Mouse (Mus musculus): ENCODE measurements around the gene Tmem150c. TPM values are rescaled to one million over a fixed set of nuclear protein-coding genes. Genes with fewer than 3 reads are reported as not detected.

Gene Tmem150c
- total RNA-seq, 2 experiments from 2014 or later: 77.4 to 83.2 TPM

DNA sequence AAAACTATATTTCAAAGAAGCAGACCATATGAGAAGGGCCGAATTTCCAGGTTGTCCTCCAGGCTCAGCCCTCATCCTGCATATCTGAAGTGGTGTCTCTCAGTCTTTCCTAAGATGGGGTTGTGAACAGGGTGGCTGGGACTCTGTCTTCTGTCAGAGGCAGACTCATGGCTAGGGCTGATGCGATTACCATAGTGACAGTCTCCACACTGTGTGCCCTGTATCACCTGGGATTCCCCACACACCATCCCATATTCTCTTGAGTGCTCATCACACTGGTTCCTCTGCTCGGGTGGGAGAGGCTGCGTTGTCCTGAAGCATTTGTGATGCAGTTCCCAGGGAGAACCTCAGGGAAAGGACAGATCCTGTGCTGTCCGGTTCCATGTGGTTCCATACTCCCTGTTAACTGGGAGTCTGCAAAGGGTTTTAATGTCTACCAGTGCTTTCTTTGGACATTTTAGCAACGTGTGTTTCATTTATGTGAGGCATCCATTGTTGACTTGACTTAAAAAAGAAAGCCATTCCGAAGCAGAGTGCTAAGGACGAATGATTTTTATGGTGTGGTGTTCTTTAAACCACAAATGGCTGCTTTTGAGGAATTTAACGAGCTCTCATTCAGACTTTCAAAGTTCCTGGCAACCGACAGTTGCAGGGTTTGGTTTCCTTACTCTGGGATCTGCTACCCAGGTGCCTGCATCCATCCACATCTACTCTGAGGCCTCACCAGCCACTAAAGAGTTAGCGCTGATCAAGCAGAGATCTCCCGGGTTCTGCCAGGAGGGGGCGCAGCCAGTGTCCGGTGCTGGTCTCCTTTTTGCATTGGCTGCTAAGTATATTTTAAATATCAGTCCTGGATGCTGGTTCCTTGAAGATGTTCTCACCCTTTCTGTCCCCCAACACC lies 7.2 kb upstream of the Tmem150c start:
- DNase-seq: peak in 1 of 2 experiments; percentile 37

DNA sequence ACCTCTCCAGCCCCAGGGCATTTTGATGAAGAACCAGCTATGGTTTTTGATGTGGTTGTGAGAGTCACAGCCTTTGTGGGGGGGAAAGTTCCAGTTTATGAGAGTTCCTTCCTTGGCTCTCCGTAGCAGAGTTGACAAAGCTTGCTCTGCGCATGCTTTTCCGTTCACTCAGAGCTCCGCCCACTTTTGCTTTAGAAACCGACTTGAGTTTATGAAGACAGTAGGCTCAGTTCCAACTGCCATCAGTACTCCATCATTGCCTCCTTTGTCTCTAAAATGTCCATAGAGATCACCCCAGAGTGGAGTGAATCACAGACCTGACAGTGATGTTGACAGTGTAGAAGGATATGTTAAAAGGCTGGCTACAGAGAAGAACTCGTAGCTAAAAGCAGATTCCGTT lies 3.8 kb upstream of the Tmem150c start:
- DNase-seq: no peak

DNA sequence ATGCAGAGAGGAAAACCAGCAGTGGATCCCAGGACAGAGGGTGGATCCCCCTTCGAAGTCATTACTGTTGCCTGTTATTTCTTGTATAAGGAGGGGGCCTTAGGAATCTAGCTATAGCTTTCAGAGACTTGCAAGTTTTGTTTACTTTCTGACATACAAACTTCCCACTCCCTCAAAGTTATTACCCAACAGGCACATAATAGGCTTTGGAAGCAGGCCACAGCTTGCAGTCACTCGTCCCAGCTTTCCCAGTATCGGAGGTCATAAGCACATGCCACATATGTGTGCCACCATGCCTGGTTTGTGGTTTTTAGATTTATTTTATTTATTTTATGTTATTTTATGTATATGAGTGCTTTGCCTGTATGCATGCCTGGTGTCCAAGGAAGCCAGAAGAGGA lies 3.2 kb upstream of the Tmem150c start:
- DNase-seq: no peak

DNA sequence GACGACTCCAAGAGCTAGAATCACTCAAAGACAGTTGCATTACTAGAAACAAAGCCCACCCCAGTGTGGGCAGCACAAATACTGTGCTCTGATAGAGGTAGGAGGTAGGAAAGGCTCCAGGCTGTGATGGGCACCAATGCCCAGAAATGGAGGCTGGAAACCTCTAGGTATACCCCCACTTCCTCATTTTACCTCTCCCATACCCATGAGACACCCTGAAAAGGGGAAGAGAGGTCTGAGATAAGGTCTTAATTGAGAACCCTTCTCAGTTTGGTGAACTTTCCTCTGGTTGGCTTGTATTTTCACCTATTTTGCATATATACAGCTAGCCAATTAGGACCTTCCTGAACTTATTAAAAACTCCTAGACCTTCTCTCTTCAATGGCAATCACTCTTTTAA lies 2.4 kb upstream of the Tmem150c start:
- DNase-seq: no peak

- peak; percentile 28 to 49 for DNase-seq
Observed at GRCm38 (mm10) chr5:100158791-100159637, 594 bp downstream of the Tmem150c start.

DNA sequence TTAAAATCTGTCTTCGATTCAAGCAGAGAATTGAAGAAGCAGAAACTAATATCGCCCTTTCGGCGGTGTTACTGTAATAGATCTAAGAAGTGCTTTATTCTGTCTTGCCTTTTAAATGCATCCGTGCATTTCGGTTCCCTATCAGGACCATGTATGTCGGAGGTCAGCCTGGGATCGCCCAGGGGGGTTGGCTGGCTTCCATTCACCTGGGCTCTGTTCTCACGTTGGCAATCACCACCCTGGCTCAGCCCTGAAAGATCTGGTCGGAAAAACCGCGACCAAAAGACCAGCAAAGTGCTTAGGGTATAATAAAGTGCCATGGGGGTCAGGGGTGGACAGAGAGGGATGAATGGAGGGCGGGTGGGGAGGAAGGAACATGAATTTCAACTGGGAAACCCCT lies 1.3 kb downstream of the Tmem150c start:
- DNase-seq: no peak

DNA sequence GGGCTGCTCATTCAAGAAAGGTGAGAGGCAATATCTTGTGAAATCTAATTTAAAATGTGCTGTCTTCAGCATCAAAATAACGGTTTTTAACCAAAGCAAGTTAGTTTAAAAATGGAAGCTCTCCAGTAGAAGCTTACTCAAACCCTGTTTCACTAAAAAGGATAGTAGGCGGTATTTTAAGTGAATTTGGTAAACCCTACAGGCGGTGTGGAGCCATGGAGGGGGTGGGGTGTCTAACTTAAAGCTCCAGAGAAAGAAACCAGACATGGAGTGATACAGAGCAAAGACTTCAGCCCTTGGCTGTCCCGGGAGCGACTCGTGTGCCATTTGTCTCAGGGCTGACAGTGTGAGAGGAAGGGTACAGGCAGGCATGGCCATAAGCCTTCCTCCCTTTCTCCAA lies 4.0 kb downstream of the Tmem150c start:
- no peak for DNase-seq

DNA sequence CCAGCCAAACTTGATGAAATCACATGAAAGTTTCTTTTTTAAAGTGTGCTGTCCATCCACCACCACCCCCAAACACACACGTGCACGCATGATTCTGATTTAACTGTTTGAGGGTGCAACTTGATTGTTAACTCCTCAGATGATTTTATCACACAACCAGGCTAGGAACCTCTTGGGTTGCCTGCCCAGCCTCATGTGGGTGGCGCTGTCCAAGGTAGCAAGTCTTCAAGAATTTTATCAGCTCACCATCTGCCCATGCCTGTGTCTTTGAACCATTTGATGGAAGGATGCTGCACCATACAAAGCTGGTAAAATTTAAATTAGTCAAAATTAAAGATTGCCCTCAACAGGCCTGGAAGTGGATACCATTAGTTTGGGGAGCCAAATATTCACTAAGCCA lies 9.6 kb downstream of the Tmem150c start:
- DNase-seq: no peak

- DNase-seq: no peak
Observed at GRCm38 (mm10) chr5:100144836-100145235, 14.8 kb downstream of the Tmem150c start.

- no peak for DNase-seq
Observed at GRCm38 (mm10) chr5:100127283-100127682, 32.3 kb downstream of the Tmem150c start.

DNA sequence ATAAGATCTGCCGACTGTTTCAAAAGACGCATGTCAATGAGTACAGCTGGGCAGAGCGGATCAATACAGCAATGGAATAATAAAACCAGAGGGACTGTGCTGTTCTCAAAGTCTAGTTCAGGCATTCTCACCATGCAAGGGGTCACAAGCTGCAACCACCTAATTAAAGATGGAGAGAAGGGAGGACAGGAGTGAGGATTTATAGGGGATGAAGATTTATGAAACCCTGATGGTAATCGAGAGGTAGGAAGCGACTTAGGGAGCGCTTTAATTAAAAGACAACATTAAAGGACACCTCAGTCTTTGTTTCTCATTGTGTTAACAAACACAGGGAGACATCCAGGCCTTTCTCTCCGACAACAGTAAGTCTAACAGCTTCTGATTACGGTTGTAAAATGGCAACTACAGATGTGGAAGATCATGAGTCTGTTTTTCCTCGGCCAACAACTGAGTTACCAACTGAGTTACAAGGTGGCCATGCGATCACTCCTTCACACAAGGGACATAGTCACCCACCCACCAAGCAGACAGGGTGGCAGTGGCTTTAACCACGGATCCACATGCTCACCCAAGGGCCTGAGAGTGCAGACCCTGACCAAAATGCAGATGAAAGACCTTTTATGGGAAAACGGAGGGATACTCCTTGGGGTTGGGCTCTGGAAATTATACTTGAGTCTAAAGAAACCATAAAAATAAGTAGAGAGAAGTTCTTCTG lies 34.0 kb downstream of the Tmem150c start:
- DNase-seq: no peak

- DNase-seq: no peak
Observed at GRCm38 (mm10) chr5:100124530-100124929, 35.1 kb downstream of the Tmem150c start.

- no peak for DNase-seq
Observed at GRCm38 (mm10) chr5:100123283-100123682, 36.3 kb downstream of the Tmem150c start.

DNA sequence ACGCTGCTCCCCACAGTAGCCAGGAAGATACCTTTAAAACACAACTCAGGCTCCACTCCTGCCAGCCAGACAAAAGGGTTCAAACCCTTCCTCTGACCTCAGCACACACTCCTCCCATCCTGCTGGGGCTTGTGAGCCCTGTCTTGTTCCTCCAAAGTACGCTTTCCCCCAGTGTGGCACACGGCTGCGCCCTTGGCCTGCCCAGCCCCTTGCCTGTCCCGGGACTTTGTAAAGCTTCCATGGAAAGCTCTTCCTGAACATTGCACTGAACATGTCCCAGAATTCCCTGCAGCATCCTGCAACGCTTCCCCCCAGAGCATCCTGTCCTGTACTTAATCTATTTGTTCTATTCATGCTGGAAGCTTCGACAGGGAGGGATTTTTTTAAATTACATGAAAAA lies 38.4 kb downstream of the Tmem150c start:
- no peak for DNase-seq

GRCm38 (mm10) chr5:100120711-100121141 lies 38.9 kb downstream of the Tmem150c start:
- DNase-seq: no peak

DNA sequence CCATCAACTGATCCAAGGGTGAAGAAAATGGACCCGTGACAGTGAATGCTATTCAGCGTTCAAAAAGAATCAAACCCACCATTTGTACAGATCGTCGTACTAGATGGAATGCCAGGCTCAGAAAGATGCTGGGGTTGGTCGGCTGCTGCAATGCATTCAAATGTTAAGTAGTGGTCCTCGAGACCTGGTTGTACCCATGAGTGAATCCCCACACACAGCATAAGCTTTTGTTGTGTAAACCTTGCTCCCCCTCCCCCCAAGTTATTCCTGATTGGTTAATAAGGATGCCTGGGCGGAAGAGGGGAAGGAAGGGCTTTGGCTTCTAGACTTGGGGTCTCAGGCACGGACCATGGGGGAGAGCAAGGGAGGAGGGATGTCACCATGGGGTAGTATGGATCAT lies 40.3 kb downstream of the Tmem150c start:
- no peak for DNase-seq

DNA sequence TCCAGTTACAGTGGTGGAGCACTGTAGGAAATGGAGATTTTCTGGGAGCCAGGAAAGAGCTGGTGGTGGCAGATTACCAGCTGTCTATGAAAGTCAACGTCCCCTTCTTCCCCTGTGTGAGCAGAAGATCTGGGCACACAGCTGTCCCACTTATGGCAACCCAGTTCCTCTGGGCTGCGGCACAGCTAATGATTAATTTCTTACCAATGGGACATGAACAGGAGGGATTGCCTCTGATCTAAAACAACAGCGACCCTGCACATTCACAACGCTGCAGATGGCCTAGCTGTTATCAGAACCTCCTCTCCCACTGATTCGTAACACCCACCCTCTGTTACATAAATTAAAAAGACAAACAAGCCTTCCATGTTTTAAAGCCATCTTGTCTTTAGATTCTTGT lies 46.2 kb downstream of the Tmem150c start:
- DNase-seq: peak; percentile 39 to 40

DNA sequence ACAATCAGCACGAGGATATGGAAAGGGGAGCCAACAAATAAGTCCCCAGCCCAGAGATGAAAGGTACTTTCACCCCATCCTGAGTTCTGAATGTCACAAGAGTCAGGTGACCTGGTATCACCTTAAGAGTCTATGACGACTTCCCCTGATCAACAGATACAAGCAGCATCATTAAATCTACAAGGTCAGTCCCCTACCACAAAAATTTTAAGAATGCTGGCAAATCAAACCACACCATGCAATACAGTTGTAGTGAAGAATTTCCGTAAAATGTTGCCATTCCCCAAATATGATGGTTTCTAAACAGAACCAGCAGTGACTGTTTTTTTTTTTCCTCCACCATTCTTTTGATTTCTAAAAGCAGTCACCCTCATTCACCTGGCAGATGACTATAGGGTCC lies 49.0 kb downstream of the Tmem150c start:
- DNase-seq: no peak

- peak in 1 of 2 experiments; percentile 23 for DNase-seq
Observed at GRCm38 (mm10) chr5:100109543-100110282, 49.9 kb downstream of the Tmem150c start.

GRCm38 (mm10) chr5:100108866-100109265 lies 50.7 kb downstream of the Tmem150c start:
- DNase-seq: peak; percentile 75 to 81

GRCm38 (mm10) chr5:100102395-100102794 lies 57.2 kb downstream of the Tmem150c start:
- no peak for DNase-seq

- DNase-seq: no peak
Observed at GRCm38 (mm10) chr5:100097967-100098366, 61.6 kb downstream of the Tmem150c start.

Measured in layer of hippocampus, postnatal 36 days (tissue).